Mouse (Mus musculus) CH12.LX (cell line): ENCODE measurements around the gene Fam228b. TPM values are rescaled to one million over a fixed set of nuclear protein-coding genes. Genes with fewer than 3 reads are reported as not detected.

ENCODE experiments used
- DNase-seq: peaks from one replicate; pipeline ENCODE4 v3.0.0-alpha.2; 2013; ENCODE audit errors: extremely low read depth
- H3K27ac ChIP-seq: 2 replicates; pipeline ENCODE4 v1.5.1; 2012; ENCODE audit warnings: low read depth, mild to moderate bottlenecking, control low read depth, moderate library complexity; ENCODE audit not compliant: insufficient read depth
- H3K27me3 ChIP-seq: replicated peaks from 2 replicates; pipeline ENCODE3; 2012; ENCODE audit warnings: inconsistent platforms
- H3K36me3 ChIP-seq, 2 experiments: replicated peaks in 1 of 2; 2 replicates each; pipeline versions ENCODE3 to v1.6.1; 2012; ENCODE audit warnings: inconsistent platforms in 1 of 2, low read length in 1 of 2, mild to moderate bottlenecking in 1 of 2, mixed read lengths in 1 of 2, moderate library complexity in 1 of 2; ENCODE audit not compliant: control insufficient read depth in 1 of 2, insufficient read depth in 1 of 2
- H3K4me1 ChIP-seq, 2 experiments: 2 replicates each; pipeline ENCODE4 v1.6.1; 2012; ENCODE audit warnings: inconsistent platforms in 1 of 2, moderate library complexity in 1 of 2; ENCODE audit not compliant: insufficient read depth in 2 of 2, control insufficient read depth in 1 of 2
- H3K4me2 ChIP-seq: 2 replicates; pipeline ENCODE4 v1.6.1; 2012; ENCODE audit warnings: low read depth, mild to moderate bottlenecking, control low read depth; ENCODE audit not compliant: poor library complexity, insufficient read depth, severe bottlenecking
- H3K4me3 ChIP-seq, 3 experiments: fragments of 150-350 bp in 1 of 3; sonication (generic) in 1 of 3; replicated peaks in 1 of 3; 2 replicates each; pipeline versions ENCODE3 to v1.5.1; 2011 to 2012; ENCODE audit warnings: low read depth in 2 of 3, low read length in 2 of 3, mild to moderate bottlenecking in 2 of 3, moderate library complexity in 2 of 3, control low read depth in 1 of 3, improper control_type of control experiment in 1 of 3, inconsistent platforms in 1 of 3, mixed read lengths in 1 of 3; ENCODE audit not compliant: poor library complexity in 1 of 3
- H3K79me2 ChIP-seq: replicated peaks from 2 replicates; pipeline ENCODE4 v1.6.1; 2012; ENCODE audit warnings: mild to moderate bottlenecking, moderate library complexity; ENCODE audit not compliant: control insufficient read depth, poor library complexity, insufficient read depth, severe bottlenecking; ENCODE audit errors: extremely low read depth
- H3K9ac ChIP-seq: 2 replicates; pipeline ENCODE4 v1.6.1; 2012; ENCODE audit warnings: low read depth, mild to moderate bottlenecking, control low read depth, moderate library complexity; ENCODE audit not compliant: insufficient read depth
- H3K9me3 ChIP-seq: replicated peaks from 2 replicates; pipeline ENCODE3; 2012; ENCODE audit warnings: low read length, inconsistent platforms, mixed read lengths
- CHD1 ChIP-seq: IDR thresholded peaks from 2 replicates; pipeline ENCODE4 v1.6.1; 2012; ENCODE audit warnings: low read depth, low read length, improper control_type of control experiment, inconsistent platforms
- CHD2 ChIP-seq: IDR thresholded peaks from 2 replicates; pipeline ENCODE4 v1.6.1; 2011; ENCODE audit warnings: low read length, improper control_type of control experiment
- E2F4 ChIP-seq: IDR thresholded peaks from 2 replicates; pipeline ENCODE4 v1.6.1; 2011; ENCODE audit warnings: low read depth, low read length, improper control_type of control experiment; ENCODE audit not compliant: insufficient replicate concordance
- ELF1 ChIP-seq: IDR thresholded peaks from 2 replicates; pipeline ENCODE4 v1.6.1; 2014; ENCODE audit warnings: low read depth, mild to moderate bottlenecking, inconsistent platforms, low read length, improper control_type of control experiment
- EP300 ChIP-seq: IDR thresholded peaks from 2 replicates; pipeline ENCODE4 v1.6.1; 2011; ENCODE audit warnings: low read length, improper control_type of control experiment
- HCFC1 ChIP-seq: IDR thresholded peaks from 2 replicates; pipeline ENCODE4 v1.6.1; 2012; ENCODE audit warnings: low read depth, mild to moderate bottlenecking, inconsistent platforms, low read length, improper control_type of control experiment
- IRF4 ChIP-seq: IDR thresholded peaks from 2 replicates; pipeline ENCODE4 v1.6.1; 2014; ENCODE audit warnings: low read depth, mild to moderate bottlenecking, inconsistent platforms, low read length, improper control_type of control experiment
- JUN ChIP-seq: IDR thresholded peaks from 2 replicates; pipeline ENCODE4 v1.6.1; 2011; ENCODE audit warnings: low read depth, mild to moderate bottlenecking, low read length, improper control_type of control experiment, moderate library complexity; ENCODE audit not compliant: insufficient read depth
- KAT2A ChIP-seq: IDR thresholded peaks from 2 replicates; pipeline ENCODE4 v1.6.1; 2012; ENCODE audit warnings: low read length, improper control_type of control experiment, inconsistent platforms; ENCODE audit not compliant: insufficient replicate concordance
- MAFK ChIP-seq: IDR thresholded peaks from 2 replicates; pipeline ENCODE4 v1.6.1; 2011; ENCODE audit warnings: low read length, improper control_type of control experiment; ENCODE audit not compliant: insufficient replicate concordance
- RCOR1 ChIP-seq: conservative IDR thresholded peaks from 2 replicates; pipeline ENCODE4 v1.6.1; 2012; ENCODE audit warnings: low read depth, mild to moderate bottlenecking, inconsistent platforms, low read length, improper control_type of control experiment
- SIN3A ChIP-seq: IDR thresholded peaks from 2 replicates; pipeline ENCODE4 v1.6.1; 2012; ENCODE audit warnings: low read length, improper control_type of control experiment, inconsistent platforms
- TBP ChIP-seq: conservative IDR thresholded peaks from 2 replicates; pipeline ENCODE4 v1.6.1; 2011; ENCODE audit warnings: low read depth, low read length, improper control_type of control experiment
- TCF12 ChIP-seq: IDR thresholded peaks from 2 replicates; pipeline ENCODE4 v1.6.1; 2014; ENCODE audit warnings: low read depth, mild to moderate bottlenecking, inconsistent platforms, low read length, improper control_type of control experiment
- UBTF ChIP-seq: IDR thresholded peaks from 2 replicates; pipeline ENCODE4 v1.6.1; 2012; ENCODE audit warnings: low read depth, mild to moderate bottlenecking, inconsistent platforms, low read length, improper control_type of control experiment, moderate library complexity
- ZC3H11A ChIP-seq: IDR thresholded peaks from 2 replicates; pipeline ENCODE4 v1.6.1; 2012; ENCODE audit warnings: low read depth, mild to moderate bottlenecking, inconsistent platforms, low read length, improper control_type of control experiment
- ZKSCAN1 ChIP-seq: IDR thresholded peaks from 2 replicates; pipeline ENCODE4 v1.6.1; 2012; ENCODE audit warnings: low read depth, inconsistent platforms, low read length, improper control_type of control experiment, borderline replicate concordance
- ZMIZ1 ChIP-seq: IDR thresholded peaks from 2 replicates; pipeline ENCODE4 v1.6.1; 2012; ENCODE audit warnings: low read depth, mild to moderate bottlenecking, inconsistent platforms, low read length, improper control_type of control experiment
- ZNF384 ChIP-seq: IDR thresholded peaks from 2 replicates; pipeline ENCODE4 v1.6.1; 2012; ENCODE audit warnings: low read depth, low read length, improper control_type of control experiment, inconsistent platforms
- dilution Hi-C: fragments of 300-500 bp; cut with MboI; formaldehyde crosslinking; loops from 2 replicates; pipeline ENCODE4 v1.14.3; 2020; ENCODE audit warnings: low sequenced_read_pairs; ENCODE audit not compliant: extremely low pct_unique_long_range_greater_than_20kb, extremely low pct_ligation_motif_present
- in situ Hi-C: fragments of 300-500 bp; cut with MboI; formaldehyde crosslinking; loops from 3 replicates; pipeline ENCODE4 v1.14.3; 2019; ENCODE audit warnings: low sequenced_read_pairs, low pct_ligation_motif_present, low pct_unique_long_range_greater_than_20kb, mixed read lengths
- polyA plus RNA-seq: library from polyadenylated mRNA; unstranded; fragments of >175 nt; gene quantifications from 2 replicates; pipeline ENCODE4 v1.2.1, GENCODE M21; 2012; ENCODE audit warnings: low read depth; ENCODE audit not compliant: insufficient read length
- total RNA-seq, 2 experiments: library from RNA; depleted of rRNA; stranded (reverse); fragments of 300-350 nt in 1 of 2; fragments of >200 nt in 1 of 2; gene quantifications; 2 replicates each; pipeline ENCODE4 v1.2.3; 2012 to 2014

The Fam228b gene
- total and polyA plus RNA-seq, 3 experiments: 0.13 TPM; not detected in 2

- no peak for DNase-seq
- Histone ChIP-seq H3K36me3 (no peaks in the 10 kb centered on the region), H3K4me1 (peaks cover 0 to 6% of the 10 kb centered on the region in 2 experiments; a peak in 1 of 4 replicates), H3K79me2 (no peaks in the 10 kb centered on the region), H3K27me3 (no peaks in the 10 kb centered on the region), H3K9me3 (no peaks in the 10 kb centered on the region), H3K4me3 (no peak overlapping the region), H3K9ac (no peak overlapping the region), H3K4me2 (no peak overlapping the region), H3K27ac (no peak overlapping the region)
- in situ Hi-C loops: no loop called here
- dilution Hi-C loops: no loop called here
- TF ChIP-seq TBP: no peak
- no peak for TF ChIP-seq HCFC1
Measured at GRCm38 (mm10) chr12:4780245-4780644, 11.2 kb upstream of the Fam228b start.

GRCm38 (mm10) chr12:4777734-4778133, 8.7 kb upstream of the Fam228b start:
- dilution Hi-C loops (no loop called here), in situ Hi-C loops (no loop called here)
- no peak overlapping the region for H3K9ac ChIP-seq
- no peaks in the 10 kb centered on the region for H3K36me3 ChIP-seq
- H3K27ac ChIP-seq: no peak overlapping the region
- H3K4me2 ChIP-seq: no peak overlapping the region
- H3K4me1 ChIP-seq: peaks cover 0 to 6% of the 10 kb centered on the region in 2 experiments; a peak in 1 of 4 replicates
- no peaks in the 10 kb centered on the region for H3K79me2 ChIP-seq
- H3K9me3 ChIP-seq: no peaks in the 10 kb centered on the region
- TF ChIP-seq ELF1: no peak
- TF ChIP-seq CHD2: no peak
- TF ChIP-seq MAFK: no peak
- no peak for TF ChIP-seq E2F4
- no peak for TF ChIP-seq HCFC1
- no peak for TF ChIP-seq UBTF
- no peak for TF ChIP-seq RCOR1
- no peak for TF ChIP-seq SIN3A
- TF ChIP-seq IRF4: no peak
- no peak for TF ChIP-seq ZMIZ1
- H3K27me3 ChIP-seq: no peaks in the 10 kb centered on the region
- no peak overlapping the region for H3K4me3 ChIP-seq
- DNase-seq: no peak

GRCm38 (mm10) chr12:4775588-4775949, 6.5 kb upstream of the Fam228b start:
- dilution Hi-C loops: no loop called here
- DNase-seq: no peak
- TF ChIP-seq RCOR1 (no peak), ZKSCAN1 (no peak), TBP (no peak), CHD1 (no peak), EP300 (no peak), TCF12 (no peak), ELF1 (no peak), SIN3A (no peak), JUN (no peak), ZNF384 (no peak), KAT2A (no peak), ZC3H11A (no peak)
- Histone ChIP-seq H3K9ac (no peak overlapping the region), H3K36me3 (no peaks in the 10 kb centered on the region), H3K9me3 (no peaks in the 10 kb centered on the region), H3K4me1 (peaks cover 0 to 3% of the 10 kb centered on the region in 2 experiments; a peak in 1 of 4 replicates), H3K79me2 (no peaks in the 10 kb centered on the region), H3K27me3 (no peaks in the 10 kb centered on the region), H3K27ac (no peak overlapping the region), H3K4me3 (no peak overlapping the region), H3K4me2 (no peak overlapping the region)
- in situ Hi-C loops: no loop called here
